Mouse (Mus musculus) CH12.LX (cell line): ENCODE measurements around the gene Msi1. TPM values are rescaled to one million over a fixed set of nuclear protein-coding genes. Genes with fewer than 3 reads are reported as not detected.
"Not testable (repeated sequence)": the region's sequence is repeated elsewhere in the genome, so short reads cannot be mapped to it uniquely, and the experiment has no call there.

Source experiments
- DNase-seq: peaks from one replicate; pipeline ENCODE4 v3.0.0-alpha.2; 2013; ENCODE audit errors: extremely low read depth
- H3K27ac ChIP-seq: 2 replicates; pipeline ENCODE4 v1.5.1; 2012; ENCODE audit warnings: low read depth, mild to moderate bottlenecking, control low read depth, moderate library complexity; ENCODE audit not compliant: insufficient read depth
- H3K27me3 ChIP-seq: replicated peaks from 2 replicates; pipeline ENCODE3; 2012; ENCODE audit warnings: inconsistent platforms
- H3K36me3 ChIP-seq, 2 experiments: replicated peaks in 1 of 2; 2 replicates each; pipeline versions ENCODE3 to v1.6.1; 2012; ENCODE audit warnings: inconsistent platforms in 1 of 2, low read length in 1 of 2, mild to moderate bottlenecking in 1 of 2, mixed read lengths in 1 of 2, moderate library complexity in 1 of 2; ENCODE audit not compliant: control insufficient read depth in 1 of 2, insufficient read depth in 1 of 2
- H3K4me1 ChIP-seq, 2 experiments: 2 replicates each; pipeline ENCODE4 v1.6.1; 2012; ENCODE audit warnings: inconsistent platforms in 1 of 2, moderate library complexity in 1 of 2; ENCODE audit not compliant: insufficient read depth in 2 of 2, control insufficient read depth in 1 of 2
- H3K4me2 ChIP-seq: 2 replicates; pipeline ENCODE4 v1.6.1; 2012; ENCODE audit warnings: low read depth, mild to moderate bottlenecking, control low read depth; ENCODE audit not compliant: poor library complexity, insufficient read depth, severe bottlenecking
- H3K4me3 ChIP-seq, 3 experiments: fragments of 150-350 bp in 1 of 3; sonication (generic) in 1 of 3; replicated peaks in 1 of 3; 2 replicates each; pipeline versions ENCODE3 to v1.5.1; 2011 to 2012; ENCODE audit warnings: low read depth in 2 of 3, low read length in 2 of 3, mild to moderate bottlenecking in 2 of 3, moderate library complexity in 2 of 3, control low read depth in 1 of 3, improper control_type of control experiment in 1 of 3, inconsistent platforms in 1 of 3, mixed read lengths in 1 of 3; ENCODE audit not compliant: poor library complexity in 1 of 3
- H3K79me2 ChIP-seq: replicated peaks from 2 replicates; pipeline ENCODE4 v1.6.1; 2012; ENCODE audit warnings: mild to moderate bottlenecking, moderate library complexity; ENCODE audit not compliant: control insufficient read depth, poor library complexity, insufficient read depth, severe bottlenecking; ENCODE audit errors: extremely low read depth
- H3K9ac ChIP-seq: 2 replicates; pipeline ENCODE4 v1.6.1; 2012; ENCODE audit warnings: low read depth, mild to moderate bottlenecking, control low read depth, moderate library complexity; ENCODE audit not compliant: insufficient read depth
- H3K9me3 ChIP-seq: replicated peaks from 2 replicates; pipeline ENCODE3; 2012; ENCODE audit warnings: low read length, inconsistent platforms, mixed read lengths
- CTCF ChIP-seq, 2 experiments: IDR thresholded peaks in 1 of 2; conservative IDR thresholded peaks in 1 of 2; 2 replicates each; pipeline ENCODE4 v1.5.1; 2011 to 2012; ENCODE audit warnings: low read depth in 2 of 2, low read length in 2 of 2, improper control_type of control experiment in 1 of 2, inconsistent platforms in 1 of 2, mild to moderate bottlenecking in 1 of 2, moderate library complexity in 1 of 2
- ELF1 ChIP-seq: IDR thresholded peaks from 2 replicates; pipeline ENCODE4 v1.6.1; 2014; ENCODE audit warnings: low read depth, mild to moderate bottlenecking, inconsistent platforms, low read length, improper control_type of control experiment
- GABPA ChIP-seq: IDR thresholded peaks from 2 replicates; pipeline ENCODE4 v1.6.1; 2012; ENCODE audit warnings: low read depth, low read length, improper control_type of control experiment, inconsistent platforms; ENCODE audit not compliant: insufficient replicate concordance
- IRF4 ChIP-seq: IDR thresholded peaks from 2 replicates; pipeline ENCODE4 v1.6.1; 2014; ENCODE audit warnings: low read depth, mild to moderate bottlenecking, inconsistent platforms, low read length, improper control_type of control experiment
- JUND ChIP-seq: conservative IDR thresholded peaks from 2 replicates; pipeline ENCODE4 v1.6.1; 2011; ENCODE audit warnings: low read depth, low read length, improper control_type of control experiment
- MAX ChIP-seq: IDR thresholded peaks from 2 replicates; pipeline ENCODE4 v1.6.1; 2011; ENCODE audit warnings: low read length, improper control_type of control experiment
- PAX5 ChIP-seq: IDR thresholded peaks from 2 replicates; pipeline ENCODE4 v1.6.1; 2012; ENCODE audit warnings: low read length, inconsistent platforms, mixed read lengths
- RAD21 ChIP-seq: IDR thresholded peaks from 2 replicates; pipeline ENCODE4 v1.6.1; 2011; ENCODE audit warnings: low read depth, mild to moderate bottlenecking, low read length, improper control_type of control experiment, moderate library complexity
- SIN3A ChIP-seq: IDR thresholded peaks from 2 replicates; pipeline ENCODE4 v1.6.1; 2012; ENCODE audit warnings: low read length, improper control_type of control experiment, inconsistent platforms
- SMC3 ChIP-seq: IDR thresholded peaks from 2 replicates; pipeline ENCODE4 v1.6.1; 2011; ENCODE audit warnings: low read depth, low read length, improper control_type of control experiment
- dilution Hi-C: fragments of 300-500 bp; cut with MboI; formaldehyde crosslinking; loops from 2 replicates; pipeline ENCODE4 v1.14.3; 2020; ENCODE audit warnings: low sequenced_read_pairs; ENCODE audit not compliant: extremely low pct_unique_long_range_greater_than_20kb, extremely low pct_ligation_motif_present
- in situ Hi-C: fragments of 300-500 bp; cut with MboI; formaldehyde crosslinking; loops from 3 replicates; pipeline ENCODE4 v1.14.3; 2019; ENCODE audit warnings: low sequenced_read_pairs, low pct_ligation_motif_present, low pct_unique_long_range_greater_than_20kb, mixed read lengths
- polyA plus RNA-seq: library from polyadenylated mRNA; unstranded; fragments of >175 nt; gene quantifications from 2 replicates; pipeline ENCODE4 v1.2.1, GENCODE M21; 2012; ENCODE audit warnings: low read depth; ENCODE audit not compliant: insufficient read length
- total RNA-seq, 2 experiments: library from RNA; depleted of rRNA; stranded (reverse); fragments of 300-350 nt in 1 of 2; fragments of >200 nt in 1 of 2; gene quantifications; 2 replicates each; pipeline ENCODE4 v1.2.3; 2012 to 2014

Gene Msi1
- total and polyA plus RNA-seq, 3 experiments = 0.82 to 5.3 (median 4.1) TPM

DNA sequence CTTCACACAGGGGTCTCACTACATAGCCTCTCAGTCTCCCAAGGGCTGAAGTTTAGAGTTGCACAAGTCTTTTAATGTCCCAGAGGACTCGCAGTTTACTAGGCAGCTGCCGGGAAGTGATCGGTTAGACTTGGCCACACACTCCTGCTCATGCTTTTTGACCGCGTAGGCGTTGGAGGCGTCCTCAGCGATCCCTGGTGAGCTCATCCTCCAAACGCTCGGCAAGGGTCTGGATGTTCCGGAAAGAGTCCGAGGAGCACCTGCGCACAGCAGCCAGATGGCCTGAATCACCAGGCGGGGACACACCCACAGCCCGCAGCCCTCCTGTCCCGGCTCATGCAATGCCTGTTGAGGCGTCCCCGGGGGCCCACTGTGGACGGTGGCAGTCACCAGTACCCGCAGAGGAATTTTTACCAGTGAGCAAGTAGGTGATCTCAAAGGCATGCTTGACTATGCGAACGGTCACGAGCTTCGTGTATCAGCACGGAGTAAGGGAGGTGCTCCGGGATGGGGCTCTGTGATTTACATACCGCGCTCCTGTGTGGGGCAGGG, 62.4 kb downstream of the Msi1 start (continued):
- no peak for TF ChIP-seq PAX5

DNA sequence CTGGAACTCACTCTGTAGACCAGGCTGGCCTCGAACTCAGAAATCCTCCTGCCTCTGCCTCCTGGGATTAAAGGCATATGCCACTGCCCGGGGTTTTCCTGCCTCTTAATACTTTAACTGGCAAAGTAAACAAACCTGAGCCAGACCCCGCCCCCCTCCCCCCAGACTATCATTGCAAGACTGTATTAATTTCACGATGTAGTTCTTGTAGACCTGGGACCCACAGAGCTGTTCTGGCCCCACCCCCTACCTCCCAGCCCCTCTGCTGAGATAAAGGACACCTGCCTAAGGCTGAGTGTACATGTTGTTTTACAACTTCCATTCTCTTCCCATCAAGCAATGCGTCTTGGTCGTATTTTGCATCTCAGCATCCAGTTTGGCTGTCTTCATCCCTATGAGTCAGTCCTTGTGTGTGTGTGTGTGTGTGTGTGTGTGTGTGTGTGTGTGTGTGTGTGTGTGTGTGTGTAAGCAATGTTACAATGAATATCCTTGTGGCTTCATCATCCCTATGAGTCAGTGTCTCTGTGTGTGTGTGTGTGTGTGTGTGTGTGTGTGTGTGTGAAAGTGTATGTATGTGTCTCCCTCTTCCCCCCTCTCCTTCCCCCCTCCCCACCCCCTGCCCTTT, 63.4 kb downstream of the Msi1 start:
- in situ Hi-C loops (no loop called here), dilution Hi-C loops (no loop called here)
- TF ChIP-seq RAD21 (no peak), CTCF (conservative IDR thresholded peaks at IDR 0.05 in 1 of 2, IDR thresholded peaks at IDR 0.05 in 1 of 2; ENCODE audit: low read depth in 2 of 2, low read length in 2 of 2) (no peak), SIN3A (no peak), JUND (no peak), IRF4 (no peak), ELF1 (no peak)

DNA sequence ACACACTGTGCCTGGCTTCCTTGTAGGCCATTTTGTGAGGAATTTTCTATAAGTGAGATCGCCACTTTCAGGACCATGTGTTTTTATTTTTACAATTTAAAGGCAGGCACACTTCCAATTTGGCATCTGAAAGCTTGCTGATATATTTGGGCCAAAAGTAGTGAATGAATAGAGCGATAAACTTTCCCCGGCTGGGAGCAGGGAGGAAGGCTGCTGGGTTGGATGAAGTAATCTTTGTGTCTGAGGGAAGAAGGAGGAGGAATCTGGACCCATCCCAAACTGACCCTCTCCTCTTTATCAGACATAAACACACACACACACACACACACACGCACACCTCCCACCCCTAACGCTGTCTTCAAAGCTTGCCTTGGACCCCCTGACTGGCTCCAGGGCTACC, 64.0 kb downstream of the Msi1 start:
- Histone ChIP-seq H3K36me3 (no peaks in the 10 kb centered on the region), H3K27me3 (peaks cover 11% of the 10 kb centered on the region), H3K4me2 (no peak overlapping the region), H3K9me3 (no peaks in the 10 kb centered on the region), H3K79me2 (no peaks in the 10 kb centered on the region), H3K4me1 (peaks cover 2 to 30% of the 10 kb centered on the region in 2 experiments; a peak in 3 of 4 replicates), H3K27ac (no peak overlapping the region), H3K9ac (no peak overlapping the region), H3K4me3 (no peak overlapping the region)
- TF ChIP-seq PAX5 (no peak), SMC3 (no peak), MAX (no peak), GABPA (no peak)
- DNase-seq = no peak
- dilution Hi-C loops = no loop called here
- in situ Hi-C loops = no loop called here

More for the DNA sequence above, 63.4 kb downstream of the Msi1 start:
- Histone ChIP-seq H3K4me3 (no peak overlapping the region), H3K27me3 (peaks cover 9% of the 10 kb centered on the region), H3K79me2 (no peaks in the 10 kb centered on the region), H3K9ac (no peak overlapping the region), H3K27ac (no peak overlapping the region), H3K9me3 (no peaks in the 10 kb centered on the region), H3K4me2 (no peak overlapping the region), H3K4me1 (peaks cover 2 to 34% of the 10 kb centered on the region in 2 experiments; a peak in 3 of 4 replicates), H3K36me3 (no peaks in the 10 kb centered on the region)
- DNase-seq = no peak

DNA sequence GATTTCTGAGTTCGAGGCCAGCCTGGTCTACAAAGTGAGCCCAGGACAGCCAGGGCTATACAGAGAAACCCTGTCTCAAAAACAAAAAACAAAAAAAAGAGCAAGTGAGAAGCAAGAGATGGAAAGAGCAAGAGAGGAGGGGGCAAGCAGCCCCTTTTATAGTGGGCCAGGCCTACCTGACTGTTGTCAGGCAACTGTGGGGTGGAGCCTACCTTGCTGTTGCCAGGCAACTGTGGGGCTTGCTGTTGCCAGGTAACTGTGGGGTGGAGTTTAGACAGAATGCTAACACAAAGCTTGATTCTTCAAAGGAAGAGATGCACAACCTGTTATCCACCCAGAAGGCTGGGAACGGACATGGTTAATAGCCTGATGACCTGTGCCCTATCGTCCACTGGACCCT, 66.2 kb downstream of the Msi1 start:
- dilution Hi-C loops, H3K9me3 ChIP-seq, DNase-seq, H3K36me3 ChIP-seq, in situ Hi-C loops, H3K79me2 ChIP-seq, H3K4me3 ChIP-seq, H3K9ac ChIP-seq, H3K4me2 ChIP-seq, H3K27ac ChIP-seq: not testable (repeated sequence)
- peaks cover 11% of the 10 kb centered on the region for H3K27me3 ChIP-seq
- H3K4me1 ChIP-seq = peaks cover 2 to 23% of the 10 kb centered on the region in 2 experiments; a peak in 3 of 4 replicates
